Mouse (Mus musculus) ES-E14 (cell line): ENCODE results near the gene Sipa1l3.

Experiments used
- CHD2 ChIP-seq: IDR thresholded peaks from 2 replicates; pipeline ENCODE4 v1.6.1; 2014; ENCODE audit warnings: mild to moderate bottlenecking, low read depth, low read length, inconsistent platforms
- HCFC1 ChIP-seq: IDR thresholded peaks from 2 replicates; pipeline ENCODE4 v1.6.1; 2012; ENCODE audit warnings: low read length, inconsistent platforms, borderline replicate concordance; ENCODE audit not compliant: insufficient read depth
- MAFK ChIP-seq: IDR thresholded peaks from 2 replicates; pipeline ENCODE4 v1.6.1; 2014; ENCODE audit warnings: mild to moderate bottlenecking, low read depth, low read length, inconsistent platforms; ENCODE audit not compliant: insufficient read depth
- ZC3H11A ChIP-seq: IDR thresholded peaks from 2 replicates; pipeline ENCODE4 v1.6.1; 2012; ENCODE audit warnings: low read depth, mild to moderate bottlenecking, inconsistent platforms, low read length, borderline replicate concordance
- ZNF384 ChIP-seq: IDR thresholded peaks from 2 replicates; pipeline ENCODE4 v1.6.1; 2012; ENCODE audit warnings: low read depth, low read length, inconsistent platforms

GRCm38 (mm10) chr7:29515652-29516051 lies 2.8 kb downstream of the Sipa1l3 start:
- TF ChIP-seq CHD2 = no peak
- no peak for TF ChIP-seq ZC3H11A
- TF ChIP-seq ZNF384 = no peak
- TF ChIP-seq MAFK = no peak
- no peak for TF ChIP-seq HCFC1
